Mouse (Mus musculus): ENCODE measurements around the gene Ddx31. TPM values are rescaled to one million over a fixed set of nuclear protein-coding genes. Genes with fewer than 3 reads are reported as not detected.

The Ddx31 gene
- polyA plus RNA-seq, 1 experiment from 2014 or later, result 12.4 TPM

GRCm38 (mm10) chr2:28881275-28881674 is 41.1 kb downstream of the Ddx31 start:
- Histone ChIP-seq H3K4me1 (replicated peaks) (no peaks in the 10 kb centered on the region), H3K9me3 (no peaks in the 10 kb centered on the region), H3K9ac (no peak overlapping the region), H3K36me3 (peaks cover 22% of the 10 kb centered on the region), H3K4me2 (no peak overlapping the region), H3K27me3 (no peaks in the 10 kb centered on the region), H3K27ac (replicated peaks) (no peak overlapping the region), H3K4me3 (no peak overlapping the region)
- WGBS, result 76% methylated on average over 3 of the region's 3 CpGs
- peak; percentile 45; the same call in 1 of the 2 replicates for ATAC-seq (ENCODE audit: low FRiP score, low read depth)

GRCm38 (mm10) chr2:28882047-28882446 is 41.8 kb downstream of the Ddx31 start:
- Histone ChIP-seq H3K9ac (no peak overlapping the region), H3K9me3 (no peaks in the 10 kb centered on the region), H3K27me3 (no peaks in the 10 kb centered on the region), H3K4me1 (replicated peaks) (no peaks in the 10 kb centered on the region), H3K4me2 (no peak overlapping the region), H3K36me3 (peaks cover 20% of the 10 kb centered on the region), H3K27ac (replicated peaks) (0 out of 2 replicates have a peak overlapping the region, but pooled peaks have one; percentile 2), H3K4me3 (no peak overlapping the region)
- 80% methylated on average over 3 of the region's 3 CpGs for WGBS
- ATAC-seq (ENCODE audit: low FRiP score, low read depth), result no peak

- no peak for ATAC-seq (ENCODE audit: low FRiP score, low read depth)
- 62% methylated on average over 6 of the region's 6 CpGs for WGBS
- no peak overlapping the region for H3K4me2 ChIP-seq
- peaks cover 23% of the 10 kb centered on the region for H3K36me3 ChIP-seq
- no peak overlapping the region for H3K4me3 ChIP-seq
- H3K9me3 ChIP-seq, result no peaks in the 10 kb centered on the region
- H3K27me3 ChIP-seq, result no peaks in the 10 kb centered on the region
- H3K9ac ChIP-seq, result no peak overlapping the region
- H3K27ac ChIP-seq (replicated peaks), result no peak overlapping the region
- H3K4me1 ChIP-seq (replicated peaks), result no peaks in the 10 kb centered on the region
These were observed 42.8 kb downstream of the Ddx31 start for GRCm38 (mm10) chr2:28882826-28883485.

DNA sequence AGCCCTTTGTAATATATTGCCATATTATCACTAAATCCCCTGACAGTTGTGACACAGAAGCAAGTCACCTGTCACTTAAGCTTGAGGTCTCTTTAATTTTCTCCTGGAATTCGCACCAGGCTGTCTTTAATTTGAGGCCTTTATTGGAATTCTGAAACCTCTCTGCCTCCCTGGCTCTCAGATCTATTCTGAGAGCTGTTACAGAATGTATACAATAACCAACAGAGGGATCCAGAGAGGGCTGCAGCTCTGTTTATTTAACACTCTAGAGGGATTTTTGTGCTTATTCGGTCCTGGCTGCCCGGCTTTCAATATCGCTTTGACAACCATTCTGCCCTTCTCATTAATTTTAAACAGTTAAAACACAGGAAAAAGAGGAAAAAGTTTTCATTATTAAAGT is 44.7 kb downstream of the Ddx31 start:
- Histone ChIP-seq H3K36me3 (peaks cover 30% of the 10 kb centered on the region), H3K4me1 (replicated peaks) (no peaks in the 10 kb centered on the region), H3K27me3 (no peaks in the 10 kb centered on the region), H3K4me2 (no peak overlapping the region), H3K9ac (no peak overlapping the region), H3K9me3 (no peaks in the 10 kb centered on the region), H3K27ac (replicated peaks) (no peak overlapping the region), H3K4me3 (no peak overlapping the region)
- no peak for ATAC-seq (ENCODE audit: low FRiP score, low read depth)
- 57% methylated on average over 4 of the region's 4 CpGs for whole genome bisulfite sequencing

DNA sequence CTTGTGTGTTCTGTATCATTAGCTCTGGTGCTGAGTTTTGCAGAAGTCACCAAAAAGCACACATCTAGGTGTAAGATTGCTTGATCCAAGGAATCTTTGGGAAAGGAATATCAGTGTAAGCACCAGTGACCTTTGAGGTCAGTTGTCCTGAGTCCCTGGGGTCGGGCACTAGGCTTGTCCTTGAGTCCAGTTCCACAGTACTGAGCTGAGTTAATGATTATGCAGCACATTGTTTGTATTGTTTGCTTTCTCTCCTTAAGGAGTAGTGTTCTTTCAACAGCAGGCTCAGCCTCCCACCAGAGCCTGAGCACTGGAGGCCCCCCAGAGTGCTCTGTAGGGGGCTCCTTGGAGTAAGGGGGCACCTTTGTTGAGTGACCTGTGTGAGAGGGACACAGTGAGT is 52.6 kb downstream of the Ddx31 start:
- WGBS, result 15% methylated on average over 1 of the region's 1 CpGs
- H3K36me3 ChIP-seq, result peaks cover 29% of the 10 kb centered on the region

DNA sequence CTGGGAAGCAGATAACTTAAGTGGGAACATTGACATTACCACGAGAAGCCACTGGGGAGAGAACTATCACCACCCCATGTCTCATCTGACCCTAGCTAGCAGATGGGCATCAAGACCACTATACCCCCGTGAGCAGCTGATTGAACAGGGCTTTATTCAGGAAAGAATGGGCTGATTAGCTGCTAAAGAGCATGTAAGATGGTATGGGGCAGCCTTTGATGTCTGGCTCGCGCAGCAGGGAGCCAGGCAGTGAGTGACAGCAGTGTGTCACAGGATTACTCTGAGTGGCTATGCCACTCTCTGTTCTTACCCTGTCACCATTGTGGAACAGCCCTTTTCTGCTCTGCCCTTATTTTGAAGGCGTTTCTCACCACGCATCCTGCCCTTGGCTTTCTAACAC is 53.3 kb downstream of the Ddx31 start:
- H3K4me3 ChIP-seq, result no peak overlapping the region
- H3K9ac ChIP-seq, result no peak overlapping the region
- H3K4me2 ChIP-seq, result no peak overlapping the region
- H3K4me1 ChIP-seq (replicated peaks), result no peaks in the 10 kb centered on the region
- peaks cover 24% of the 10 kb centered on the region for H3K36me3 ChIP-seq
- H3K27me3 ChIP-seq, result no peaks in the 10 kb centered on the region
- H3K9me3 ChIP-seq, result no peaks in the 10 kb centered on the region
- ATAC-seq (ENCODE audit: low FRiP score, low read depth), result no peak
- WGBS, result 39% methylated on average over 6 of the region's 6 CpGs
- H3K27ac ChIP-seq (replicated peaks), result no peak overlapping the region

More for the DNA sequence above, 52.6 kb downstream of the Ddx31 start:
- Histone ChIP-seq H3K4me3 (no peak overlapping the region), H3K27ac (replicated peaks) (no peak overlapping the region), H3K9me3 (no peaks in the 10 kb centered on the region), H3K27me3 (no peaks in the 10 kb centered on the region), H3K9ac (no peak overlapping the region), H3K4me2 (no peak overlapping the region), H3K4me1 (replicated peaks) (no peaks in the 10 kb centered on the region)
- no peak for ATAC-seq (ENCODE audit: low FRiP score, low read depth)

DNA sequence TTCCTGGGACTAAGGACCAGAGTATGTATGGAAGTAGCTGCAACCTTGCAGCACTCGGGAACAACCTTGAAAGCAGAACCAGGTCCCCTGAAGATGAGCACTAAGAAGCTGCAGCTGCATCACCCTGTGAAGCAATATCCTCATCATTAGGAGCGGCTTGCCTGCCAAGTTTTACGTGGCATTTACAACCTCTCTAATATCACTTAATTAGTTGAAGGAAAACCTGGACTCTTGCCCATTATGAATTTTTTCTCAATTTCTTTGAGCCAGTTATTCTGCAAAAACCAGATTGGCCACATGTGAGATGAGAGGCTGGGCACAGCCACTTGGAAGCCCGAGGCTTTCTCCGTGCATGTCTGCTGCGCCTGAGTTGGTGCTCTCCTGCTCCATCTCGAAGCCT is 55.7 kb downstream of the Ddx31 start:
- Histone ChIP-seq H3K4me3 (no peak overlapping the region), H3K9ac (no peak overlapping the region), H3K4me1 (replicated peaks) (no peaks in the 10 kb centered on the region), H3K36me3 (peaks cover 29% of the 10 kb centered on the region), H3K4me2 (no peak overlapping the region), H3K9me3 (no peaks in the 10 kb centered on the region), H3K27ac (replicated peaks) (no peak overlapping the region), H3K27me3 (peaks cover 4% of the 10 kb centered on the region; the same call in 1 of the 2 replicates)
- ATAC-seq (ENCODE audit: low FRiP score, low read depth), result no peak
- 84% methylated on average over 7 of the region's 7 CpGs for WGBS

DNA sequence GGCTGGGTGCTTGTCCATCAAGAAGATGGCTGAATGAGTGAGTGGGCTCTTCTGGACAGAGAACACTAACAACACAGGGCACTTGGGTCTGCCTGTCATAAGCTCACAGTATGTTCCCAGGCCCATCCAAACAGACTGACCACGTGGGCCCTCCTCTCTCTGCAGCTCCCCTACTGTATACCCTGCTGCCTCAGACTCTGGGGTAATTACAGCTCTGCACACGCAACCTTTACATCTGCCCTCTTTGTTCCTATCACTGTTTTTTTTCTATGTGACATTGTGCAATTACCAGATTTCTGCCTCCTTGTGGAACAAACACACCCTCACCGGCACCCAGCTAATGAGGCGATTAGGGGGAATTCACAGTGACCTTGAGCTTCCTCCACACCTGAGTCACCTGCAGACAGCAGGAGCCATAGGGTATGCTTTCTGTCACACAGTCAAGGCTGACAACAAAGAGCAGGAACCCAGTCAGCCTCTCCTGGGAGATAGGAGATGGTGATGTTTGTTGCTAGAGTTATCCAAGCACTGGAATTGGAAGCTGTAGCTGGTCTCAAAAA is 57.2 kb downstream of the Ddx31 start:
- peaks cover 7% of the 10 kb centered on the region; the same call in 1 of the 2 replicates for H3K27me3 ChIP-seq
- H3K4me2 ChIP-seq, result no peak overlapping the region
- no peaks in the 10 kb centered on the region for H3K9me3 ChIP-seq
- no peak overlapping the region for H3K4me3 ChIP-seq
- no peak for ATAC-seq (ENCODE audit: low FRiP score, low read depth)
- H3K4me1 ChIP-seq (replicated peaks), result no peaks in the 10 kb centered on the region
- no peak overlapping the region for H3K9ac ChIP-seq
- peaks cover 28% of the 10 kb centered on the region for H3K36me3 ChIP-seq
- WGBS, result 78% methylated on average over 4 of the region's 4 CpGs
- H3K27ac ChIP-seq (replicated peaks), result no peak overlapping the region

- Histone ChIP-seq H3K27ac (replicated peaks) (no peak overlapping the region), H3K4me3 (no peak overlapping the region), H3K4me1 (replicated peaks) (no peaks in the 10 kb centered on the region), H3K27me3 (peaks cover 35% of the 10 kb centered on the region), H3K36me3 (peaks cover 21% of the 10 kb centered on the region), H3K9ac (no peak overlapping the region), H3K9me3 (no peaks in the 10 kb centered on the region), H3K4me2 (no peak overlapping the region)
- no peak for ATAC-seq (ENCODE audit: low FRiP score, low read depth)
- WGBS, result 76% methylated on average over 8 of the region's 8 CpGs
These were observed 62.1 kb downstream of the Ddx31 start for GRCm38 (mm10) chr2:28902291-28902690.

GRCm38 (mm10) chr2:28903871-28904270 is 63.7 kb downstream of the Ddx31 start:
- peaks cover 12% of the 10 kb centered on the region for H3K4me1 ChIP-seq (replicated peaks)
- ATAC-seq (ENCODE audit: low FRiP score, low read depth), result no peak
- H3K36me3 ChIP-seq, result peaks cover 21% of the 10 kb centered on the region
- no peak overlapping the region for H3K9ac ChIP-seq
- H3K27me3 ChIP-seq, result peaks cover 50% of the 10 kb centered on the region
- no peak overlapping the region for H3K4me2 ChIP-seq
- no peak overlapping the region for H3K4me3 ChIP-seq
- H3K9me3 ChIP-seq, result no peaks in the 10 kb centered on the region
- no peak overlapping the region for H3K27ac ChIP-seq (replicated peaks)
- WGBS, result 83% methylated on average over 5 of the region's 5 CpGs

- ATAC-seq (ENCODE audit: low FRiP score, low read depth), result no peak
- WGBS, result 61% methylated on average over 9 of the region's 9 CpGs
- Histone ChIP-seq H3K9ac (no peak overlapping the region), H3K36me3 (peaks cover 16% of the 10 kb centered on the region), H3K27me3 (peaks cover 59% of the 10 kb centered on the region), H3K27ac (replicated peaks) (no peak overlapping the region), H3K9me3 (no peaks in the 10 kb centered on the region), H3K4me3 (no peak overlapping the region), H3K4me1 (replicated peaks) (peaks cover 18% of the 10 kb centered on the region), H3K4me2 (no peak overlapping the region)
These were observed 64.6 kb downstream of the Ddx31 start for GRCm38 (mm10) chr2:28904786-28905185.

DNA sequence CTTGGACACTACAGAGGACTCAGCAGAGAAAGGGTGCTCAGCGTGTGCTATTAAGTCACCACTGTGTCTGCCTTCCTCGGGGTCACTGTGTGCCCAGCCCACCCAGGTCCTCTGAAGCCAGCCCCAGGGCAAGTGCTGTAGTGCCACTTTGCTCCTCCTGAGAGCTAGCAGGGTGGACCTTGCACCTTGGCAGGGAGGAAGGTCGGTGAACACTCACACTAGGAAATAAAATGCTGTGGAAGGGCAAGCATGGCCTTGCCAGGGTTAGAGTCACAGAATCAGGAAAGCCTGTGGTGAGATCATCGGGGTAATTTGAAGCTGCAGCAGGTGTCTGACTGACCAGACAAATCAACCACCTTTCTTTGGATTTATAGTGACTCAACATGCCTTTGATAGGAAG is 65.4 kb downstream of the Ddx31 start:
- Histone ChIP-seq H3K27me3 (peaks cover 66% of the 10 kb centered on the region), H3K9me3 (no peaks in the 10 kb centered on the region), H3K4me3 (no peak overlapping the region), H3K4me2 (no peak overlapping the region), H3K4me1 (replicated peaks) (peaks cover 18% of the 10 kb centered on the region), H3K36me3 (peaks cover 12% of the 10 kb centered on the region), H3K27ac (replicated peaks) (no peak overlapping the region), H3K9ac (no peak overlapping the region)
- WGBS, result 30% methylated on average over 4 of the region's 4 CpGs
- ATAC-seq (ENCODE audit: low FRiP score, low read depth), result no peak

Data from hindbrain, embryonic 15.5 days (tissue).